Mouse (Mus musculus): ENCODE measurements around the gene Tmigd3.

Tmigd3 gene

DNA sequence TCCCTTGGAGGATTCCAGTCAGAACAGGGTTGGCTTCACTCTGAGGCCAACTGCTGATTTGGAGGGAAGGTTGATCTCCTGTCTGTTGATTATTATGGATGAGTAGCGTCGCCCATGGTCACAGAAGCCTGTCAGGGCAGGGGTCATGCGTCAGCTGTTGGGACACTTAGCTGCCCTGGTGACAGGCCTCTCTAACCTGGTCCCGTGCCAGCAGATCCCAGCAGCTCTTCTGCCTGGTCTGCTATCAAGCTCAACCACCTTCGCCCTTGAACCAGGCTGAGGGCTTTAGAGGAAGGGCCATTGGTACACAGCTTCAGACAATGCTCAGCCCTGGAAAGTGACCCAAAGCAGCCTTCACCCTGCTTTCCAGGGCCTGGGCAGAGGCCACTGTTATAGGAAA lies 5.3 kb downstream of the Tmigd3 start:
- no peak for DNase-seq (ENCODE audit: low spot score)

DNA sequence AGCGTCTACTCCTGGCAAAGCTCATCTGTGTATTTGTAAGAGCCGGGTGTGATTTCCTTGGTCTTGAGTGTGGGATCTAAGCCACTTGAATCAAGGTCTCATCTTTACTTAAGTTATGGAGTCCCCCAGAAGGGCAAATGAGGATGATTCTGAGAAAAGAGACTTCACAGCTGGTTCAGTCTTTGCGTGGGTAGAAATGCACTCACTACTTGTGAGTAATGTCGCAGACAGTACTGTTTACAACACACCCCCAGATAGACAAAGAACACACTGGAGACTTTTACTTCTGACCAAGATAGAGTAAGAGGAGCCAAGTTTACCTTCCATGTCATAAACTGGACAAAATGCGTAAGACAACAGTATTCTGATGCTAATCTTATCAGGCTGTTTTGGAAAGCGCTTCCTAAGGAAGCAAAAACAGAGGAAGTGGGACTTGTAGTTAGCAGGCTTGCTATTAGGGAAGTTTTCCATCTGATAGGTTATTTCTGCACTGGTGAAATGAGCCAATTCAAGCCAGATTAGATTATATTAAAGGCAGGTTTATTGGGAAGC lies 6.6 kb downstream of the Tmigd3 start:
- no peak for DNase-seq (ENCODE audit: low spot score)

DNA sequence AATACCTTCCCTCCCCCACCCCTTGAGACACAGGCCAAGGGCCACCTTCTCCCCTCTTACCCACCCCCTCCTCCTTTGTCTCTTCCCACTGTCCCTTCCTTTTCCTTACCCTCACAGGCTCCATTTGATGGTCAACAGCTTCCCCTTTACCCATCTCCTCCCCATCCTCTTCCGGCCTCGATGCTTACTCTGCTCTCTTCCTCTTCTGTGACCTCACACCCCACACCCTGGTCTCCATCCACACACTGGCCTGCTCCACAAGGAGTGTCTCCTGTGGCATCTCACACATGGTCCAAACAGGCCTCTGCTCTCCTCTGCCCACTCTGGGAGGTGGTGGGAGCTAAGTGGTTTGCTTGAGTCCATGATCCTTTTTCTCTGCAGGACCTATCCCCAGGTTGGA lies 7.2 kb downstream of the Tmigd3 start:
- DNase-seq (ENCODE audit: low spot score): no peak

DNA sequence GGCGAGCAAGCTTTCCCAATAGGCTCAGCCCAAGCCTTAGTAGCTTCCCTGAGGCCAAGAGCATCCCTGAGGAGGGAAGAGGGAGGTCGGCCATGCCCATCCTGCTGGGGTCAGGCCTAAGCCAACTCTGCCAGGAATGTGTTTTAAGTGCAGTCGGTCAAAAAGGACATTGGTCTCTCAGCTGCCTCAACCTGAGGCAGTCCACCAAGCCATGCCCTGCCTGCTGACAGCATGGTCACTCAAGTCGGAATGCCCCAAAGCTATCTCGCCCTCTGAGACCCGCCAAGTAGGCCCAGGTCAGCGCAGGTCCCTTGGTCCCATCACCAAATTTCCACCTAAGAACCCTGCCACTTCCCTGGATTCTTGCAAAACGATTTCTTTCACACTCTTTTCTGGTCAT lies 8.0 kb downstream of the Tmigd3 start:
- no peak for DNase-seq (ENCODE audit: low spot score)

DNA sequence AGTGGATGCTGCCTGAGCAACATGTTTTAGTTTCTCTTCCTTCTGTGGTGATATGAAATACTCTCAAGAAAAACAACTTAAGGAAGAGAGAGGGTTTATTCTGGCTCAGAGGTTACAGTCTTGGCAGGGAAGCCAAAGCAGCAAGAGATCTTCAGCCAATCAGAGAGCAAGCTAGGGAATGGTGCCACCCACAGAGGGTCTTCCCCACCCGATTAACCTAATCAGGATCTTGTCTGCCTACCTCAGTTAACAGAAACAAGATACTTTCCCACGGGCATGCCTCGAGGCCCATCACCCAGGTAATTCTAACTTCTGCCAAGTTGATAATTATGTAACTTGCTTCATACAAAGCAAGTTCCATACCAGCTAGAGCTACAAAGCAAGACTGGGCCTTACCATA lies 9.7 kb downstream of the Tmigd3 start:
- no peak for DNase-seq (ENCODE audit: low spot score)

DNA sequence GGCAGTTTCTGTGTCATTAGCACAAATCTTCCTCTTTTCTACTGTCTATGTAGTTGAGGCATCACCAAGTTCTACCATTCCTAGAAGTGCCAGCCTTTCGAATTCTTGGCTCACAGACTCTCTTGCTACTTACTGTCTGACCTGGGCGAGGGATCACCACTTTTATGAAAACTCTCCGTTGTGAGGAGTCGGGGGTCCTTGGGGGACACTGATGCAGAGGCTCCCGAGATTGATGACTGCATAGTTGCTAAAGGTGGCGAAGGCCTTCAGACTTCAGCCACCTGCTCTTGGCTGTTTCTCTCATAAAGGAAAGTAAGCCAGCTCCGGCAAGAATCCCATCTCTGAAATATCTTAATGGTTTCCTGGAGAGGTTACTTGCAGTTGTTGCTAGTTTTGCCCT lies 11.4 kb downstream of the Tmigd3 start:
- DNase-seq (ENCODE audit: low spot score): no peak

DNA sequence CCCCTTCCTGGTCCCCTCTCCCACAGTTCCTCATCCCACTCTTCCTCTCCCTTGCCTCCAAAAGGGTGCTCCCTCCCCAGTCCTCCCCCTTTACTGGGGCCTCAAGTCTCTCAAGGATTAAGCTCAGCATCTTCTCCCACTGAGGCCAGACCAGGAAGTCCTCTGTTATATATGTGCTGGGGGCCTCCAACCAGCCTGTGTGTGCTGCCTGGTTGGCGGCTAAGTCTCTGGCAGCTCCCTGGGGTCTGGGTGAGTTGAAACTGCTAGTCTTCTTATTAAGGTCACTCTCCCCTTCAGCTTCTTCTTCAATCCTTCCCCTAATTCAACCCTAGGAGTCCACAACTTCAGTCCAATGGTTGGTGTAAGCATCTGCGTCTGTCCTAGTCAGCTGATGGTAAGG lies 12.4 kb downstream of the Tmigd3 start:
- no peak for DNase-seq (ENCODE audit: low spot score)

DNA sequence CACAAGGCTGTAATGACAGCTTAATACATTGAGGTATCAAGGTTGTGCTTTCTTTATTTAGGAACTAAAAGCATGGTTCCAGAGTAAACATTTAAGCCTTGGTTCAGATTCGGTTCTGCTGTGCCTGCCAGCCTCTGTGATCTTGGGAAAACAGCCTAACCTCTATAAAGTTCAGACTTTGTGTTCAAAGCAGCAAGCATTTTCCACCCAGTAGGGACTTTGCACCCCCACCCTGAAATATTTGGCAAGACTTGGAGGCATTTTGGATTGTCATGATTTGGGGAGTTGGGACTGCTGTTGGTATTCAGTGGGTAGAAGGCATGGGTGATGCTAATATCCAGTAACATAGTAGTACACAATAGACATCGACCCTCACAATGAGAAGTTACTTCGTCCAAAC lies 18.3 kb downstream of the Tmigd3 start:
- DNase-seq (ENCODE audit: low spot score): no peak

DNA sequence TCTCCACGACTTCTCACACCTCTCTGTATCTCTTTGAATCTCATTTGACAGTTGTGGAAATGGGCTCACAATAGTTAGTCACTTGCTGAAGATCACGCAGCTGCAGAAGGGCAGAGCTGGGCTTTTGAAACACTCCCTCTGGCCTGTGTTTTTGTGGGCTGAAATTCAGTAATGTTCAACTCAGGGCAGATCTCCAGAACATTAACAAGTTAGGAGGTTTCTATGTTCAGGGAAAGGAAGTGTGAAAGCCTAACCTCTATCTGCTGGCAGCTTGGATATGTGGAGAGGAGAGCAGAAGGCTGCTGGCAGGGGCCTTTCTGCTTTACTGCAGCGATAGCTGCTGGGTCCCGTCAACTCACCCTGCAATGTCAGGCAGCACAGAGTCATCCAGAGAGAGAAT lies 19.5 kb downstream of the Tmigd3 start:
- DNase-seq (ENCODE audit: low spot score): no peak

DNA sequence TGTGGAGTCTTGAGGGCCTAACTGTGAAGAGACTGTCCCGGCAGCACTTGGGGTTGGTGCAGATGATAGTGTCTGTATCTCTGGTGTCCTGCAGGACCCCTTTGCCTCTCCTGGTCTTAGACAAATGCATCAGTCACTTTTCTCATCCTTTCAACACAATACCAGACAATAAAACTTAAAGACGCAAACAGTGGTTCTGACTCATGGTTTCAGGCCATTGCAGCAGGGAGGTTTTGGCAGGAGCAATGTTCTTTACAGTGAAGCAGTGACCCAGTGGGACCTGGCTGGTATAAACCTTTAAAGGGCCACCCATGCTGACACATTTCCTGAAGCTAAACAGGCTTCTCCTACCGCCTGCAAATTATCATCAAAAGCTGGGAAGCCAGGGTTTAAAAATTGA lies 20.4 kb downstream of the Tmigd3 start:
- DNase-seq (ENCODE audit: low spot score): no peak

DNA sequence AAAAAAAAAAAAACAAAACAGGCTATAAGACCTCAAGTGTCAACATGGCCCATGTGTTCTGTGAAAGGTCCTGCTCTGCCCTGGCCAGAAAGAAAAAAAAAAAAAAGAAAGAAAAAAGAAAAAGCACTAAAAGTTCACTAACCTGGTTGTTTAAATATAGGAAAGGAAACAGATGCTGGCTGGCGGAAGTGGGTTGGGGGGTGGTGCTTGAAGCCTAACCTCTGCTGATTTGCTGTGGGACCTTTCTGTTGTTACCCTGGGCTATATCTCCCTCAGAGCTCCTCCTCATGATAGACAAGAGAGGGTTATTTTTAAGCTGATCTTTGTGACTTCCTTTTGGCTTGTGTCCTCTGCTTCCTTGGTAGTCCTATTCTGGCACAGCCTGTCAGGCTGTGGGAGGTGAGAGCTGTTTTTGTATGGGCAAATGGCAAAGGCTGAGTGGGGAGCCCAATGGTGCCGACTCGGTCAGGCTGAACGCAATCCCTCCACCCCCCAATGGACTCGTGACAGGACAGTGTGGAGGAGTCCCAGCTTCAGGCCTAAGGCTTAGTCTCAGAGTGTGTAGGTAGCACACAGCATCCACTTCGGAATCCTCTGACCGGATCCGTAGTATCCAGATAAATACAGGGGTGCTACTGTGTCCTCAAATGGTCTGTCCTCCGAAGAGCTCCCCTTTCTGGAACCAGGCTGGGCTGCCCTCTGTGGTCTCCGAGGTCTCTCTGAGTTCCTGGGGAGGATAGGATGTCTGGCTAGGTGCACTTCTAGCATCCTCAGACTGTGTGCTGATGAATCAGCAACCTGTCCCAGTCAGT lies 21.3 kb downstream of the Tmigd3 start:
- no peak for DNase-seq (ENCODE audit: low spot score)

DNA sequence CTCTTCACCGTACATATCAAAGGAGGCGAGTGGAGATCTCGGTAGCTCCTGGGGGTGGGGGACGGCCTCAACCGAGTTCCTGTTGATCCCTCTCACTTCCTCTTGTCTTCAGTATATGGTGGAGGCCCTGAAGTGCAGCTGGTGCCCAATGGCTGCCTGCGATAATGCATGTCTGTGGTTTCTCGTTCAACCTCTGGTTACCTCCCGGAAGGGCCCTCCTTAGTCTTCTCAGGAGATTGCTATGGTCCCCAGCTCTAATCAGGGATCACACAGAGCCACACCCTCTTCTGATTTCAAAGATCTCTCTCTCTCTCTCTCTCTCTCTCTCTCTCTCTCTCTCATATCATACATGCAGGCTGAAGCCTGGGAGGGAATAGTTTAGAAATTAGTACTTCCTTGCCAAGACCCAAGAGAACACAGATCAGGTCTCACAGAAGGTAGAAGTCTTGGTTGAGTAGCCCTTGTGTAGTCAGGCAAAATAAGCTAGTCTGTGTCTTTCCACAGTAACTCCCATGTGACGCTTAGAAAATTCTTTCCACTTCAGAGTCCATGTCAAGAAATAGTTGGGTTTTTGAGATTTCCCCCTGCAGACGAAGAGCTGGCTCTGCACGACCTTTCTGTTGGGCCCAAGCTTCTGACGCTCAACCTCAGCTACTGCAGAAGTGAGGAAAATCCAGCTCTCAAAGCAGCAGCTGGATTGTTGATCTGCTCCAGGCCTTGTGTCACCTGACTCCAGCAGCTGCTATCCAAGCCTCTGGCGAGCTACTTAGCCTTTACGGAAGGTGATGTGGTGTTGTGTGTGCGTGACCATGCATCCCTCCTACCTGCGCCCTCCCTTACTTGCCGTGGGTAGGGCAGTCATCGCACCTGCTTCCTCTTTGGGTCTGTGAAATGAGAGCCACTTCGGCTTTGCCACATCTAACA lies 22.1 kb downstream of the Tmigd3 start:
- DNase-seq (ENCODE audit: low spot score): no peak

DNA sequence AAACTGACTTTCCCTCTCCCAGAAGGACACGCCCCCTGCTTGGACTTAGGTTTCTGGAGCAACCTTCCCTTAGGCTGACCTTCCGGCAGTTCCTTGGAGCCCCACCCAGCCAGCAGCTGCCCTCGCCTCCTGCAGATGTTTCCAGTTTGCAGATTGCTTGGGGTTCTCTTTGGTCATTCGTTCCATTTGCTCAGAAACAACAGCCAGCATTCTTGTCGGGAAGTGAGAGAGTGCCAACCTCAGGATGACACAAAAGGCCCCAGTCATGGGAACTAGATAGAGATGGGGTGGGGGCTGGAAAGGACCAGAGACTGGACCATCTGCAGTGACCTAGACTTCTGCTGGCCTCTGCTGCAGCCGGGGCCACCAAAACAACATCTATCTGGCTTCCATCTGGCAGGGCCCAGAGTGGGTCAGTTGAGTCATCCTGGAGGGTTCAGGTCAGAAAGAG lies 23.3 kb downstream of the Tmigd3 start:
- DNase-seq (ENCODE audit: low spot score): peak; percentile 55

DNA sequence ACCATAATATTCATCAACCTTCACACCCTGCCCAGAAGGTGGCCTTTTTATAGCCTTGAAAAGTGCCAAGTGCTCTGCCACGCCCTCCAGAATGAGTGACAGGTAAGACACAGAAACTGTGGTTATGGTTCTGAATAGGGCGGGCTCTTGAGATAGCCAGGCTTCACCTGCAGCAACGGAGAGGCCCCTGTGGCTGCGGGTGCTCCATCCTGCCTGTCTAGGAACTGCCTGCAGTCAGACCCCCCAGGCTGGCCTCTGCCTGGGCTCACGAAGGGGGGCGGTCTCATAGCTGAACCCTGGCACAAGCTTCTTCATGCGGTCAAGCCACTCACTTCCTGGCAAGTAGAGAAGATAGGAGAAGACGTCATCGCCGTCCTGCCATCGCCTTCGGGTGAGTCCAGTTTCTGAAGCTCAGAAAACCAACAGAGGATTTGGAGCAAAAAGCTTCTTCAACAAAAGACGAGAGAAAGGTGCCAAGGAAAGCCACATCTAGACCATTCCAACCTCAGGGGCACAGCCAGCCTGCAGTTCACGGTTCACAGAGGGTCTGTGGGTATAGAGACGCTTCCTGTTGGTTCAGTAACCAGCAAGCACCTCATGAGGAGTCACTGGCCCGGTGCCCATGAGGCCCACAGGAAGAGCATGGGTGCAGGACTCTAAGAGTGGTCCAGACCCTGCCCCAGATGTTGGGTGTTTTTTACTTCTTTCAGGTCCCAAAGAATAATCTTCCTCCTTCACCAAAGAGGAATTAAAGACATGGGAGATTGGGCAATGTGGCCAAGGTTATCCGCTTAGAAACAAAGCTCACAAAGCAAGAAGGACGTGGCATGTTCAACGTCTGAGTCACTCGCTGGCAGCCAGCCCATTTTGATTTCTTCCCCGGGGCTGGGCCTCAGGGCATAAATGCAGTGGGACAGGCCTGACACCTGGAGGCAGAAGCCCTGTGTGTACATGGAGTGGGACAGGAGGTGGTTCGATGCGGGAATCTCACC lies 24.2 kb downstream of the Tmigd3 start:
- peak; percentile 63 for DNase-seq (ENCODE audit: low spot score)

DNA sequence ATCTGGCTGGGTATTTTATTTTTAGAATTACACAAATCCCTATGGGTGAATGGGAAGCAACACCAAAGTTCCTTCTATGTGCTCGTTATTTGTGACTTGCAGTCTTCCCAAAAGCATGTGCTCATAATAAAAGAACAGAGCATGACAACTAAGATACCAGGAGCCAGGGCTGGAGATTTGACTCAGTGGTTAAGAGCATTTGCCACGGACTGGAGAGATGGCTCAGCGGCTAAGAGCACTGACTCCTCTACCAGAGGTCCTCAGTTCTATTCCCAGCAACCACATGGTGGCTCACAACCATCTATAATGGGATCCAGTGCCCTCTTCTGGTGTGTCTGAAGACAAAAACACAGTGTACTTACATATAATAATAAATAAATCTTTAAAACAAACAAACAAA lies 26.1 kb downstream of the Tmigd3 start:
- no peak for DNase-seq (ENCODE audit: low spot score)

DNA sequence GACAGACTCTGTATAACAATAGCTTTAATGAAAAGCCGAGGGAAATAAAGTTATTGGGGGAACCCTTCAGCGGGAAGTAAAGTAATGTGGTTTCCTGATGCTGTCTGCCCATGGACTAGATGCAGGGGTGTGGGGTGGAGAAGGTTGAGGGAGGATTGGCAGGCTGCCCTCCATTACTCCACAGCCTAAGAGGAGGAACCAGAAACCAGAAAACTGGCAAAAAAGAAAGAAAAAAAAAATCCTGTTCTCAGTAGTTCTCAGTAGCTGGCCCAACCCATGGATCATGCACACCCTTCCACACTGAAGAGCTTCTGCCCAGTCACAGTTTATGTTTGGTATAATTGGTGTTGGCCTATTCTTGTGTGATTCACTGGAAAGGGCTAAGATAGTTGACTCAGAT lies 27.6 kb downstream of the Tmigd3 start:
- DNase-seq (ENCODE audit: low spot score): no peak

DNA sequence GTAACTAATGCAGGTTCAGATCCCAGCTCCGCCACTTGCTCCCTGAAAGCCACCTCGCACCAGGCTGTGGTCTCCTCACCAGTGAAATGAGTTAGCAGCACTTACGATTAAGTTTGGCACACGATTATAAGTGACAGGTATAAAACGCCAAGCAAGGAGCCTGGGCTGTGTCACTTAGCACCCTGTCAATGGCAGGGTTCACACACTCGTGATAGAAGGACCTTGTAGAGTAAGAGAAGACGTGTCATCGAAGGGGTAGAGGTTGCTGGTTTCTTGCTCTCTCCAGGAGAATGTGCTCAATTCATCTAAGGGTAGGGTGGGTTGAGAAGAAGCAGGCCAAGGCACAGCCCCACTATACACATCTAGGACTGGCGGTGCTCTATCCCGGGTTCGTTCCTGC lies 28.2 kb downstream of the Tmigd3 start:
- no peak for DNase-seq (ENCODE audit: low spot score)

DNA sequence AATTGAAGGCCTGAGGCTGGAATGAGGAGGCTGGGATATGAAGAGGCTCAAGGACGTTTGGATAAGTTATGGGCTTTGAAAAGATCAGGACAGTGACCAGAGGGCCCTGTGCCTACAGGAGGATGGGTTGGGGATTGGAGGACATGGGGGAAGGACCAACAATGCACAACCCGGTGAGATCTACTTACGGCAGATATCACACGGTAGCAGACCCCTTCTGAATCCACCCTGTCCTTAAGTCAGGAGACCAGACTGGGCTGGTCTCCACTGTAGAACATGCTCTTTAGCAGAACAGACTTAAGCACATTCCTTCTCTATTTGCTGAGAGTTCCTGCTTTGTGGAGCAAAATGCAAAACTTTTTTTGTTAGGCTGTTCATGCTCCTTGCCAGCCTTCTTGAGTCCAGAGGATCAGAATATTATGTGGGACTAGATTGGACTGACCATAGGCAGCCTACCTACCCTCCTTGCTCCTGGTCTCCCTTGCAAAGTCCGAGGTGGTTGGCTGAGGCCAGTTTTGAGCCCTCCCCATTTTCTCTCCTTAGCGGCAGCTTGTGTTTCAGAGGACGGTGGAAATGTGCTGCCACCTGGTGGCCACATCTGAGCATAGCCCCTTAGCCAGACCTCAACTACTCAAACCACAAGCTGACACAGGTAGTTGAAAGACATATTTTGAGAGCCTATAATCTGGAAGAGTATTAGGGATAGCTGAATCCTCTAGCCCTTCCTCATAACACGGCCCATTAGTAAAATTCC lies 28.9 kb downstream of the Tmigd3 start:
- DNase-seq (ENCODE audit: low spot score): peak; percentile 76

DNA sequence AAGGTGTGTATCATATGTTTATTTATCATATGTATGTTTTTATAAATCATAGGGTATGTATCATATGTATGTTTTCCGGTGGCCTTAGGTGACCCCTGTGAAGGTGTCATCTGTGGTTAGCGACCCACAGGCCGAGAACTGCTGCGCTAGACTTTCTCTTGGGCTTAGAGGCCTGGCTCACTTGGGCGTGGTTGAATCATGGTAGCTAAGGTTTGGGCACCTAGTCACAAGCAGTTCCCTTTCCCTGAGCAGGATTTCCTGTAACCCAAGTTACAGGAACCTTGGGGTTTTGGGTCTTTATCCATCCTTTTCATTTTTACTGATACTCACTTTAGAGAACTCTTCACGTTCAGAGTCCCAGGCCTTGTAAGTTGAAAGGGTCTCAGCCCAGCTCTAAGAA lies 29.6 kb downstream of the Tmigd3 start:
- DNase-seq (ENCODE audit: low spot score): no peak

DNA sequence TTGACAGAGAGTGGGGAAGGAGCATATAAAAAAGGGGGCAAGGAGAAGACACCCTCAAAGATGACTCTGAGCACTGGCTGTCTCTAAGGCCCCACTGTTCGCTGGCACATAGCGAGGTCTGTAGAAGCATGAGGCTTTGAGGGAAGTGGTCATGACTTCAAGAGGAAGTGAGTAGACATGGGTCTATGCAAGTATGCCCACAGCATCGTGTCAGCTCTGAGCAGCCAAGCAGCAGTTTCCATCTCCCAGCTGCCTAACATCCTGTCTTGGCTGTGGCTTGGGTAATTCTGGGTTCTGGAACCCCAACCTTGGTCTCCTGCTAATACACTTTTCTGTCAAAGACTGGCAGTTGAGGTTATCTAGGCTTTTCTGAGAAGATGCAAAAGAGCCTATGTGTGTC lies 30.0 kb downstream of the Tmigd3 start:
- no peak for DNase-seq (ENCODE audit: low spot score)

DNA sequence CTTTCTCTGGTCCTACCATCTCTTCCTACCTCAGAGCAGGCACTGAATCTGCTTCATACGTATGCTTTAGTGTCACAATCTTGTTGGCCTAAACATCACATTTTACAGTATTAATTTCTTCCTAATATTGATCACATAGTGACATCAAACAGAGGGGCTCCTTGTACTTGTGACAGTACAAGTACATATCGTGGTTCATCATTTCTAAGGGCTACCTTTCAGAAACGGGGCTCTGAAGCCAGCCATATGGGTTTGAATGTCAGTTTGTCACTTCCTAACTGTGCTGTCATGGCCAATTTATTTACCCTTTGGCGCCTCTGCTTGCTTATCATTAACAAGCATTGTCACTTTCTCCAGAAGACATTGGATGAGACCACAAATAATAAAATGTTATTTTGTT lies 30.8 kb downstream of the Tmigd3 start:
- DNase-seq (ENCODE audit: low spot score): no peak
